Mouse (Mus musculus) inflammation-experienced regulatory T-cells (primary cell): ENCODE data around the gene Casp14. TPM values are rescaled to one million over a fixed set of nuclear protein-coding genes. Genes with fewer than 3 reads are reported as not detected.

Experiments
- polyA plus RNA-seq, 2 experiments: library from polyadenylated mRNA; unstranded; fragments of 100-300 nt; shearing (Covaris generic); gene quantifications; one replicate each; pipeline ENCODE4 v1.2.1; 2017

The Casp14 gene
- not detected for polyA plus RNA-seq

DNA sequence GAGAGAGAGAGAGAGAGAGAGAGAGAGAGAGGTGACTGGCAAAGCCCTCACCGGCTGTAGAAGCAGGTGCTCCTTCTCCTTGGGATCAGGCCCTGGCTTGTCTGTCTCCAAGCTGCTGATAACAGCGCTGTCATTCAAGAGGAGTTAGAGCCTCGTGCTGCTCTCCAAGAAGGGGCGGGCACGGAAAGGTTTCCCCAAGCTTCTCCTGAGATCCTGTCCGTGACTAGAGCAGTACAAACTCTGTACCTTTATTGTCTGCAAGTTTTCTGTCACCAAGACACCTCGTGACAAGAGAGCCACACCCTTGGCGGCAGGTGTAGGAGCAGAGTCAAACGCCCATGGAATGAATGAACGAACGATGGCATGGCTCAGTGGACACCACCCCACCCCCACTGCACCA lies at the start of gene Casp14:
Gene Casp14 (minus strand): TSS at position 239 of the 400 bp plus-strand sequence.

DNA sequence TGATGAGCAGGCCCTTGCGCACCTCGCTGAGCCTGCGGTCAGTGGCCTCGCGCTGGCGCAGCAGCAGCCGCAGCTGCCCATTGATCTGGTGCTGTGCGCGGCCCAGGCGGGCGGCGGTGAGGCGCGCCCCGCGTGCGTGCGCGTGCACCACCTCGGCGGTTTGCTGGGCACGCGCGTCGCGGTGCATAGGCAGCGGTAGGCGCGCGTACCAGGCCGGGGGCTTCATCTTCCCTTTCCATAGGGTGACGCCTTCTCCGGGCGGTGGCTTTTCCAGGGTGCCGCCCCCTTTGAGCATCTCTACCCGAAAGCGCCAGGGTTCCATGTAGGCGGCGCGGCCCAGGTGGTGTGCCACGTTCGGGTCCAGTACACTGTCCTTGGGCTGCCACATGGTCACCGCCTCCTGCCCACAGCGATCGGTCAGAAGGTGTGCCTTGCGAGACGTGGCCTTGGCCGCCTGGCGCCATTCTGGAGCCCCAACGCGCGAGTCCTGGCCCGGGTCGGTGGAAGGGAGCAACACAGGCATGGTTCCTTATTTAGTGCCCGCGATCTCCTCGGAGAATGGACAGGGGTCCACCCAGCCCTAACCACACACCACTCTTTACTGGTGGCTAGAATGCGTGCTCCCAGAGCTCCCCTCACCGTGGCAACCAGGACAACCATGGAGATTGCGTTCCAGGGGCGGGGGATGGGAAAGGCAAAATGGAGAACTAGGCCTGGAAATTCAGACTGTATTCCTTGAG lies 34.5 kb upstream of the Casp14 start, which contains the start of gene Ccdc105:
Gene Ccdc105 (minus strand): TSS at position 614 of the 740 bp plus-strand sequence.

Other genes with a start within 250 kb of the Casp14 start
- gene Olfr1358, start 200.9 kb downstream of the Casp14 start, polyA plus RNA-seq = not detected
- 10 to 100 TPM; 81.2 to 85.4 TPM for gene Ilvbl, start 143.9 kb downstream of the Casp14 start, polyA plus RNA-seq
- 1 to 10 TPM in 1 of 2 experiments, under 1 TPM in 1; 0.70 to 2.1 TPM for gene Syde1, start 126.3 kb downstream of the Casp14 start, polyA plus RNA-seq
- under 1 TPM in 1 of 2 experiments, not detected in 1; 0.58 TPM for gene Olfr1357, start 100.2 kb downstream of the Casp14 start, polyA plus RNA-seq
- under 1 TPM in 1 of 2 experiments, not detected in 1; 0.14 TPM for gene Ccdc105, start 34.8 kb upstream of the Casp14 start, polyA plus RNA-seq
- gene Slc1a6, start 62.2 kb upstream of the Casp14 start, polyA plus RNA-seq = not detected
- gene Olfr1356, start 133.9 kb upstream of the Casp14 start, polyA plus RNA-seq = under 1 TPM; 0.33 to 0.49 TPM
- not detected for gene Olfr1355, start 157.2 kb upstream of the Casp14 start, polyA plus RNA-seq
- gene Olfr1354, start 194.9 kb upstream of the Casp14 start, polyA plus RNA-seq = not detected
- not detected for gene Olfr8, start 232.3 kb upstream of the Casp14 start, polyA plus RNA-seq
- under 1 TPM in 1 of 2 experiments, not detected in 1; 0.08 TPM for gene Olfr1353, start 245.0 kb upstream of the Casp14 start, polyA plus RNA-seq